Mouse (Mus musculus) midbrain, embryonic 14.5 days (tissue): Measurements from ENCODE around the gene Dcdc2c. TPM values are rescaled to one million over a fixed set of nuclear protein-coding genes. Genes with fewer than 3 reads are reported as not detected.

Experiments
- ATAC-seq: fragments of 200-750 bp; cut with Nextera tagmentation; 2 replicates; pipeline ENCODE4 v1.8.0; 2017; ENCODE audit warnings: moderate number of reproducible peaks, moderate library complexity; ENCODE audit not compliant: low FRiP score, low TSS enrichment
- DNase-seq: peaks from one replicate; pipeline ENCODE4 v3.0.0-alpha.2; 2015
- H3K27ac ChIP-seq: fragments of 300-500 bp; sonication (generic); replicated peaks from 2 replicates; pipeline ENCODE4 v1.5.1; 2014; ENCODE audit warnings: mild to moderate bottlenecking, low read depth, low read length, moderate library complexity
- H3K27me3 ChIP-seq: fragments of 300-500 bp; sonication (generic); 2 replicates; pipeline ENCODE4 v1.6.1; 2014; ENCODE audit warnings: low read length, control low read depth, mixed read lengths; ENCODE audit not compliant: control insufficient read depth, insufficient read depth
- H3K36me3 ChIP-seq: fragments of 300-500 bp; sonication (generic); 2 replicates; pipeline ENCODE4 v1.6.1; 2014; ENCODE audit warnings: low read length, control low read depth; ENCODE audit not compliant: control insufficient read depth, insufficient read depth
- H3K4me1 ChIP-seq: fragments of 300-500 bp; sonication (generic); 2 replicates; pipeline ENCODE4 v1.6.1; 2014; ENCODE audit warnings: mild to moderate bottlenecking, antibody characterized with exemption, low read length, control low read depth; ENCODE audit not compliant: control insufficient read depth, insufficient read depth
- H3K4me2 ChIP-seq: fragments of 300-500 bp; sonication (generic); 2 replicates; pipeline ENCODE4 v1.6.1; 2014; ENCODE audit warnings: mild to moderate bottlenecking, low read length, moderate library complexity
- H3K4me3 ChIP-seq: fragments of 300-500 bp; sonication (generic); replicated peaks from 2 replicates; pipeline ENCODE4 v1.5.1; 2014; ENCODE audit warnings: low read depth, low read length
- H3K9ac ChIP-seq: fragments of 300-500 bp; sonication (generic); replicated peaks from 2 replicates; pipeline ENCODE4 v1.6.1; 2014; ENCODE audit warnings: mild to moderate bottlenecking, low read length, moderate library complexity
- H3K9me3 ChIP-seq: fragments of 300-500 bp; sonication (generic); 2 replicates; pipeline ENCODE4 v1.6.1; 2016; ENCODE audit warnings: low read length, control low read depth, mixed read lengths; ENCODE audit not compliant: control insufficient read depth
- WGBS: fragments of 180-500 bp; shearing (Covaris S2); extraction: QIAGEN DNeasy Blood & Tissue Kit; methylation state at CpG from one replicate; pipeline ENCODE4 v1.1.7; 2014; 5-methylcytosine and 5-hydroxymethylcytosine counted together
- polyA plus RNA-seq: library from polyadenylated mRNA; unstranded; fragments of >200 nt; fragmentation: Nextera tagmentation; extraction: Ambion mirVana; gene quantifications from 2 replicates; pipeline ENCODE4 v1.2.1, GENCODE M21; 2014

The Dcdc2c gene
- polyA plus RNA-seq, 1 experiment from 2014 or later = not detected

DNA sequence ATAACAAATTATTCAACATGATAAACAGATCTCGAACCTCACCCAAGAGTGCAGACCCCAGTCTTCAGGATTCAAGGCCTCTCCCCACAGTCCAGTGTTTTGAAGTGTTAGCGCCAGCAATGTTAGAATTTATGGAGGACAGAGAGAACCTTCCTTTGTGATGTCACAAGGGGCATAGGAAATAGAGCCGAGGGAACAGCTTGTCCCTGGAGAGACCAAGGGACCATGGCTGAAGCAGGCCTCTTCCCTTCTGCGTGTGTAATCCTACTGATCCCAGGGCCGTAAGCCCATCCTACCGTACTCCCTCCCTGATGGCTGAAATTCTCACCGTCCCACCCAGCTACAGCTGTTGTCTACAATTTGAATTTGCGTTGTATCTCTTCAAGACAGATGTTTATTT lies 30.2 kb upstream of the Dcdc2c start, which contains the start of gene Allc:
Gene Allc, minus strand, starts transcription at position 101 of the 400 bp plus-strand sequence.
- Histone ChIP-seq H3K4me1 (no peaks in the 10 kb centered on the region), H3K27ac (no peak within 1 kb of the TSS), H3K4me3 (no peak within 1 kb of the TSS), H3K27me3 (no peaks in the 10 kb centered on the region), H3K36me3 (no peaks in the 10 kb centered on the region), H3K9ac (no peak within 1 kb of the TSS), H3K9me3 (no peaks in the 10 kb centered on the region), H3K4me2 (no peak within 1 kb of the TSS)
- DNase-seq (no peak), ATAC-seq (no peak)
- 89% methylated on average over 8 of the region's 8 CpGs for WGBS

DNA sequence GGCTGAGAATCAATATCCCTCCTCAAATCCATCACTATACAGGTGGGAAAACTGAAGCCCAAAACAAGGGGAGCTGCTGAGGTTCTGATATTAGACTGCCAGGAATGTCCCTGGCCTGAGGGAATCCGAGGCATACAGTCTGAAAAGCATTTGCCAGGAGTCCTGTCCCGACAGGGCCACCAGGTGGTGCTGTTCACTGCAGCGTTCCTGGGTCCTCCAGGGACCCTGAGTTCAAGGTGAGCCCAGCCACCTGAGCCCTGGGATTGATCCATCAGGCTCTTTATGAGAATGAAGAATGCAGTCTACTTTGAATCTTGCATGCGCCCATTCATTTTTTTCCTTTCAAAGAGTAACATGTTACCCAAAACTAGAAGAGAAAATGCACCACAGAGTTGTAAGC lies 26.9 kb upstream of the Dcdc2c start:
- no peaks in the 10 kb centered on the region for H3K27me3 ChIP-seq
- DNase-seq (no peak), ATAC-seq (no peak)
- no peaks in the 10 kb centered on the region for H3K9me3 ChIP-seq
- no peak overlapping the region for H3K4me2 ChIP-seq
- H3K4me1 ChIP-seq = no peaks in the 10 kb centered on the region
- H3K9ac ChIP-seq = no peak overlapping the region
- WGBS = 35% methylated on average over 4 of the region's 4 CpGs
- no peak overlapping the region for H3K4me3 ChIP-seq
- no peak overlapping the region for H3K27ac ChIP-seq
- H3K36me3 ChIP-seq = no peaks in the 10 kb centered on the region

DNA sequence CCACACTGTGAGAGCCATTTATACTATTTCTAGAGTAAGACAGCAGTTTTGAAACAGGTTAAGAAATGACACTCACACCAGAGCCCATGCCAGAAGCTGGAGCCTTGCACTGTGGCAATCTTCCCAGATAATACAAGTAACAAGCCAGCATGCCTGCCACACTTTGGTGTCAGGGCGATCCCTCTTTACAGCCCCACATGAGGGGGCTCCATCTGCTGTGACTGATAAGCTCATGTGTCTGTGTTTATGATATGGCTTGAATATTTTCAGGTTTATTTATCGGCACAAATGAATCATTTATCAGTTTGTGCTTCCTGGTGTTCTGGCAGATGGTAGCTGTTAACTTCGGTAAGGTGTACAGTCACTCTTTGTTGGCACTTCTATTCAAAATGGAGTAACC lies 25.9 kb upstream of the Dcdc2c start:
- no peak for DNase-seq
- no peak for ATAC-seq
- no peaks in the 10 kb centered on the region for H3K27me3 ChIP-seq

DNA sequence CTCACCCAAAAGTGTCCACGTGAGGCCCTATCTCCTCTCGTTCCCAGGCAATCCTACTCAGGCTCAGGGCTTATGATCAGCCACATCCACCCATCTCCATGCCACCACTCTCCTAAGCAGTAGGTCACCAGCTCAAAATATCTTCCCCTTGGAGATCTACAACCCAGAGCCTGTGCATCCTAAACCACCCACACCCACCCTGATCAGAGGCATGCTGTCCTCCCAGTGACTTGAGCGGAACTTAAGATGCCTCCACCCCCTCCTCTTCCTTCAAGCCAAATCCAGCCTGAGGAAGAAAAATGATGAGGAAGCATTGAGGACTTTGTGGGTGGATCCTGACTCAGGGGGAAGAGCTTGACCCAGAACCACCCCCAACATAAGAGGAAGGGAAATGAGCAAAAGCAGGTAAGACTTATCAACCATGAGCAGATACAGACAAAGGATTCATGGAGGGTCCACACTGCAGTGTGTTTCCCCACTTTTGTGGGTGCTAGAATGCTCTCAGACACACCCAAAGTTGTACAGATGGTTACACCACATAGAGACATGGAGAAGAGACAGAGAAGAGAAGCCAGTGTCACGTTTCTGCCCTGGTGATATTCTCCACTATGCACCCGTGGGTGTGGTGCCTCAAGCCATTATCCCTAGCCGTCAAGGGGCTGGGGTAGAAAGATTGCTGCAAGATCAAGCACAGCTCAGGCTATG lies 23.3 kb upstream of the Dcdc2c start:
- ATAC-seq (no peak), DNase-seq (no peak)
- no peaks in the 10 kb centered on the region for H3K27me3 ChIP-seq
- no peak overlapping the region for H3K4me2 ChIP-seq
- no peak overlapping the region for H3K9ac ChIP-seq
- H3K4me1 ChIP-seq = no peaks in the 10 kb centered on the region
- H3K4me3 ChIP-seq = no peak overlapping the region
- WGBS = 78% methylated on average over 6 of the region's 6 CpGs
- H3K9me3 ChIP-seq = no peaks in the 10 kb centered on the region
- no peak overlapping the region for H3K27ac ChIP-seq
- H3K36me3 ChIP-seq = no peaks in the 10 kb centered on the region

More for the DNA sequence above, 25.9 kb upstream of the Dcdc2c start:
- Histone ChIP-seq H3K9ac (no peak overlapping the region), H3K27ac (no peak overlapping the region), H3K36me3 (no peaks in the 10 kb centered on the region), H3K4me1 (no peaks in the 10 kb centered on the region), H3K4me2 (no peak overlapping the region), H3K9me3 (no peaks in the 10 kb centered on the region), H3K4me3 (no peak overlapping the region)
- WGBS = 91% methylated on average over 3 of the region's 3 CpGs

DNA sequence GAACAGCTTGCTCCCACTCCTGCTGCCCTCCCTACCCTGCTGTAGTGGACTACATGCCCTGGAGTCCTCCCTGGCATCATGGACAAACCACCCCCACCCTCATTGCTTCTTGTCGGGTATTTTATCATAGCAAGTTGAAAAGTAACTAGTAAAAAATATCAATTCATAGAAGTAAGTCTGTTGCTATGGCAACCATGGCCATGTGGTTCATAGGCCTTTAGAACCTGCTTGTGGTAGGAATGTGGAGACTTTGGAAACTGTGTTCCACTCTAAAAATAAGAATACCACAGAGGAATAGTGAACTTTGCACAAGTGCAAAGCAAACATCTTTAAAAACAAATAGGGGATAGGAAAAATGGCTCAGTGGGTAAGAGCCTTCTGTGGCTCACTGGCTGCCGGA lies 20.0 kb upstream of the Dcdc2c start:
- no peak for ATAC-seq
- DNase-seq = peak; percentile 68
- Histone ChIP-seq H3K27me3 (no peaks in the 10 kb centered on the region), H3K36me3 (no peaks in the 10 kb centered on the region), H3K4me2 (no peak overlapping the region), H3K27ac (no peak overlapping the region), H3K9ac (no peak overlapping the region), H3K4me3 (no peak overlapping the region), H3K9me3 (no peaks in the 10 kb centered on the region), H3K4me1 (no peaks in the 10 kb centered on the region)
- 83% methylated on average over 2 of the region's 2 CpGs for WGBS

DNA sequence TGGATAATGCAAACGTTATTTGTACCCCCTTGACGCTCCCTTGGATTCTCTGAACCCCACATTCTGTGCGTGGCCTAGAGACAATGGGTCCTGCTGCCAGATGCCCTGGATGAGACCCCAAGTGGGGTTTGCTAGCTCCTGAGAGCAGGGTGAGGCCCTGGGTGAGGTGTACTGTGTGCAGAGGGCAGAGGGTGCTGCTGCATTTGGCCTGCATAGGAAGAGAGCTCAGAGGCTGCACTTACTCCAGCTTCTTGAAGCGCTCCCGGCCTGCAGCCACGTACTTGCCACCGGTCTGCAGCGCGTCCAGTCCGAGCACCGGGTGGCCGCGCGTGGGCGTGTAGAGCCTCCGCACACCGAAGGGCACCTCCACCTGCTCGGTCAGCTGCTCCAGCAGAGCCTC lies 424 bp downstream of the Dcdc2c start:
- DNase-seq (no peak), ATAC-seq (no peak)
- H3K4me1 ChIP-seq = no peaks in the 10 kb centered on the region
- no peaks in the 10 kb centered on the region for H3K9me3 ChIP-seq
- H3K9ac ChIP-seq = no peak overlapping the region
- H3K36me3 ChIP-seq = no peaks in the 10 kb centered on the region
- no peaks in the 10 kb centered on the region for H3K27me3 ChIP-seq
- no peak overlapping the region for H3K27ac ChIP-seq
- WGBS = 73% methylated on average over 18 of the region's 18 CpGs
- H3K4me3 ChIP-seq = no peak overlapping the region
- H3K4me2 ChIP-seq = no peak overlapping the region

DNA sequence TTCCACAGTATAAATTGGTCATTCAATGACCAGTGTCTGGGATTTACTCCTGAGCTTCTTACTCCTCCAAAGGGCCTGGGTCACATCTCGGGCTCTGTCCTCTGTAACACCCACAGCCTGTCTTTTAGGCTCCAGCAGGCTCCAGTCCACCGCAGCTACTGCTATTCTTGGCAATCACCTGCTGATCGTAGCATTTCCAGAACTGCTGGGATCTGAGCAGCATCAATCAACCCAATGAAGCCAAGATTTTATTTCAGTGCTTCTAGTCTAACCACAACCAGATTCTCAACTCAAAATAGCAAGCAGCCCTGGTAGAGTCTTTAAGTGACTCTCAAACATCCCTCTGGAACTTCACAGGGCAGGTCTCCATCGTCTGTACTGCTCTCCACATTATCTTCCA lies 3.3 kb downstream of the Dcdc2c start:
- Histone ChIP-seq H3K9me3 (no peaks in the 10 kb centered on the region), H3K36me3 (no peaks in the 10 kb centered on the region), H3K4me3 (no peak overlapping the region), H3K27me3 (no peaks in the 10 kb centered on the region), H3K9ac (no peak overlapping the region), H3K27ac (no peak overlapping the region), H3K4me2 (no peak overlapping the region), H3K4me1 (no peaks in the 10 kb centered on the region)
- WGBS = 67% methylated on average over 4 of the region's 4 CpGs
- DNase-seq = no peak
- ATAC-seq = no peak

DNA sequence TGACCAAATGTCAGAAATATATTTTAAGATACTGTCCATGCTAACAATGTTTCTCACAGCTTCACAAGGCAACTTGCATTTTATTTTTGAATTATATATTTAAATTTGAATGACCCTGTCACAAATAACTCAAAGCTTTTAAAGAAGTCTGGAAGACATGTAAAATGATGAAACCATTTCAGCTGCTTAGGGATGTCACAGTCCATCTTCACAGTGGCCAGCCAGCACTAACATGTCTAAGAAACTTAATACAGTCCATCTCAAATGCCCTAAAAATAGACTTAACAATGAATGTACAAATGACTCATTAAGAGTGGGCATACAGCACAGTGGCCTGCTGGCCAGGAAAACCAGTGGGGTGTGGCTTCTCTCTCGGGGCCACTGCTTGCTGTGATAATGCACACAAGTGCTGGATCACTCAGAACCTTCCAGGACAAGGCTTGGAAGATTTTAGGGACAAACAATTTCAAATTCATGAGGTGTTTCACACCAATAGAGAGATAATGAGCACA lies 37.9 kb downstream of the Dcdc2c start:
- Histone ChIP-seq H3K4me3 (no peak overlapping the region), H3K27me3 (no peaks in the 10 kb centered on the region), H3K4me1 (no peaks in the 10 kb centered on the region), H3K9me3 (0 out of 2 replicates have a peak, but pooled peaks cover 4% of the 10 kb centered on the region), H3K36me3 (no peaks in the 10 kb centered on the region), H3K4me2 (no peak overlapping the region), H3K9ac (no peak overlapping the region), H3K27ac (no peak overlapping the region)
- 74% methylated on average over 1 of the region's 1 CpGs for WGBS
- ATAC-seq (no peak), DNase-seq (no peak)

DNA sequence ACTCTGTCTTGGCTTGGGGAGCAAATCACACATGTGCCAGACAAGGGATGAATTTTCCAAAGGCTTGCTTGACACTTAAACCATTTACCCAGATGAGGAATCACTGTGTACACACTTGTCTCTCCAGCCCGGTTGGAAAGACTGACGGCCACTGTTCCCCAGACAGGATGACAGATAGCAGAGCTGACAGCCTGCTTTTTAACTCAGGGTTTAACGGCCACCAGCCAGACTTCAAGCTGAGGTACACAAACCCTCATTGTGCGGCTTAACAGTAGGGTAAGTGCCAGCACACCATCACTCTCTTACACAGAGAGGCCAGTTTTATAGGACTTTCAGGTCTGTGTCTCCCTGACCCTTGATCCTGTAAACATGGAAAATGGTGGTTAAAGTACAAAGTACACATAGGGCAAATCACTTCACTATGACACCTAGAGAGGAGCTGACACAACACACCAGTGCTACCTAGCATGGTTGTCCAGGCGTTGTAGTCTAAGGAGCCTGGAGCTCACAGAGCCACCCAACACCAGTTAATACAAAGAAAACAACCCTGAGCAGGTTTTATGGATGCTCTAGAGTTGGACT lies 42.4 kb downstream of the Dcdc2c start:
- Histone ChIP-seq H3K9me3 (0 out of 2 replicates have a peak, but pooled peaks cover 4% of the 10 kb centered on the region), H3K36me3 (no peaks in the 10 kb centered on the region), H3K27ac (no peak overlapping the region), H3K4me3 (no peak overlapping the region), H3K27me3 (no peaks in the 10 kb centered on the region), H3K4me1 (no peaks in the 10 kb centered on the region), H3K9ac (no peak overlapping the region), H3K4me2 (no peak overlapping the region)
- no peak for ATAC-seq
- DNase-seq = no peak
- 59% methylated on average over 5 of the region's 5 CpGs for WGBS
